Mouse (Mus musculus): ENCODE results near the gene Mphosph10.

Mphosph10 gene

DNA sequence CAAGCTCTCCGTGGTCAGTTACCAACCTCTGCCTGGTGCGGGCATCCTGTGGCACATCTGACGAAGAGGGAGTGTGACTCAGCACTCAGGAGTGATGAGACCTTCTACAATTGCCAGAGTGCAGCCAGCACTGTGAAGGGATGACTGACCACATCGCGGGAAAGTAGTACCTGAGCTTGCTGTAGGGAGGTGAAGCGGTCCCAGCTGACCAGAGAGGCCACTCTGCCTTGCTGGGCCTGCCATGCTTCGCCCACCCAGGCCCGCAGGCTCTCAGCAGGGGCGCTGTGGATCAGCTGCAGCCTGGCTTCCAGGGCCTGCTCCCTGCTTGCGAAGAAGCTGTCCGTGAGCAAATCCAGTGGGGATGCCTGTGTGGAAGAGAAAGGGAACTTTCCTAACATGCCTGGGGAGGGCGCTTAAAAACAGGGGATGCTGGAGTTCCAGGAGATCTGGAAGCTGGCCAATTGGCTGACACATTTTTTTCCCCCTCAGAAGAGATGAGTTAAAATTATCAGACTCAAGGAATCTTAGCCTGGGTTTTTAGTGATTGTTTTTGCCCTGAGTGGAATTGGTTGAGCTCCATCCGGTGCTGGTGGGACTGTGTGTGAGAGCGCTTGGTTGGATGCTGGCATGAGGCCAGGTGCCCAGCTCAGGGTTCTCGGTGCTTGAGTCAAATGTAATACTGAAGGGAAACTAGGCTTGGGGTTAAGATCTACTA, 42.8 kb downstream of the Mphosph10 start:
- DNase-seq, result no peak

GRCm38 (mm10) chr7:64347813-64348212, 44.3 kb downstream of the Mphosph10 start:
- no peak for DNase-seq

DNA sequence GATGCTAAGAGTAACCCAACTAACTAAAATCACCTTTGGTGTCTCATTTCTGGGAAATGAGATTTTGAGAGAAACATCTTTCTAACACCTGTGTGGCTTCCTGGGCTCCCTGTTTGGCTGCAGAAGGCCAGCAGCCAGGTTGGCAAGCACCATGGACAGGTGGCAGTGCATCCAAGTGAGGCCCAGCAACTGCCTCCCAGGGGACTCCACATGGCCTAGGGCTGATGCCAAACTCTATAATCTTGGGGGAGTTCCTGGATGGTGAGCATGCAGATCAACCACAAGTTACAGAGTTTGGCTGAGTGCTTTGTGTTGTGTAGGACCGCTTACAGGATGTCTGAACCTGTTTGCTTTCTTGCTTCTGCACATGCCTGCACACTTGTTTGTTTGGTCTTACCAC, 59.4 kb downstream of the Mphosph10 start:
- DNase-seq, result no peak

DNA sequence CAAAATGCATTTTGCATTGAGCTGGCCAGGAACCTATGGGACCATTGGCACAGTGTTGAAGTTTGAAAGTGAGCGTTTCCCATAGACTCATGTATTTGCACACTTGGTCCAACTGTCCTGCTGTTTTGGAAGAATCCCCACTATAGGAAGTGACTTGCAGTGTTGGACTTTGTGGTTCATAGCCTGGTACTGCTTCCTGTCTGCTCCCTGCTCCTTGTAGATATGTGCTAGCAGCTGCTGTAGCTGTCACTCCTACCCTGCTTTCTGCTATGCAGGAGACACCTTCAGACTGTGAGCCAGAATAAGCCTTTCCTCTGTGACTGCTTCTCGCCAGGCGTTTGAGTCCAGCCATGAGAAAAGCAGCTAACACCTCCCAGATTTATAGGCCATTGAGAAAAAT, 60.8 kb downstream of the Mphosph10 start:
- DNase-seq, result no peak

GRCm38 (mm10) chr7:64327486-64327885, 64.6 kb downstream of the Mphosph10 start:
- DNase-seq, result no peak

DNA sequence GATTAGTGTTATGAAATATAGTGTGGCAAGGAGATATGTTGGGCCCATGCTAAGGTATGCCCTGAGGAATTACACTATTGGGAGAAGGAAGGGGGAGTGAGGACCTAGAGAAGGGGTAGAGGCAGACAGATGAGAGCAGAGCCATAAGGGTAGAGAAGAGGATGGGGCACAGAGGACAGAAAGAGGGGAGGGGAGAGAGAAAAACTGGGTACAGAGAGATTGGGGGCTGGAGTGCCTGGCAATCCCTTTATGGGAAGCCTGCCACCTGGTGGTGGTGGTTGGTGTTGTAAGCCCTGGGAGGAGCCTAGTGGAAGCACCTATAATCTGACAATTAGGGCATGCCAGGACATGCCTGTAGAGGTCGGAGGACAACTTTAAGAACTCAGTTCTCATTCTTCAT, 65.2 kb downstream of the Mphosph10 start:
- DNase-seq, result peak; percentile 67
